Mouse (Mus musculus) cerebellum, adult 9-10 months (tissue): ENCODE data around the gene Cox15.

Source experiments
- DNase-seq: peaks from one replicate; pipeline ENCODE4 v3.0.0; 2022

The Cox15 gene

DNA sequence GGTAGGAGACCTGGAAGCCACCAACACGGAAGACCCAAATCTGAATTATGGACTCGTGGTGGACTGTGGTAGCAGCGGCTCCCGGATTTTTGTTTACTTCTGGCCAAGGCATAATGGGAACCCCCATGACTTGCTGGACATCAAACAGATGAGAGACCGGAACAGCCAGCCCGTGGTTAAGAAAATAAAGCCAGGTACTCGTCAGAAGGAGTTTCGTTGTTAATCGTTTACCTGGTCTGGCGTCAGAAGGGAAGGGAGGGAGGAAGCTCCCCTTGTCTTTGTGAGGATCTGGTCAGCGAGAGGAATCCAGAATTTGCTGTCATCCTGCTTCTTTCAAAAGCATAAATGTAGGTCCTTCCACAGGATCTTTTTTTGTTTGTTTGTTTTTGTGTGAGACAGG, 48.6 kb downstream of the Cox15 start:
- no peak for DNase-seq

DNA sequence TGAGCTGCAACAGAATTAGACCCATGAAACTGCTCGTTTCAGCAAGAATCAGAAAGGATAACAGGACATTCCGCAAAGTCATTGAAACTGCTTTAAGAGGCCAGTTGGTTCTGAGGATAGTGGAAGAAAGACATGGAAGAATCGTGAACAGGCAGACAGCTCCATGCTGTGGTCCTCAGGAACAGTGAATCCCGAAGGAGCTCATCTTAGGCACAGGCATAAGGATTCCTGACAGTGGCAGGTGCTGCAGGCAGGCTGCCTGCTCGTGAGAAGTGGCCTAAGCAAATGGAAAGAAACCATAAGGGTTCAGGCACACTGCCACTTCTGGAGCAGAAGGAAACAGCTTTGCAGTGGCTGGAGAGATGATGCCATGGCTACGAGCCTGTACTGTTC, 53.0 kb downstream of the Cox15 start:
- no peak for DNase-seq

DNA sequence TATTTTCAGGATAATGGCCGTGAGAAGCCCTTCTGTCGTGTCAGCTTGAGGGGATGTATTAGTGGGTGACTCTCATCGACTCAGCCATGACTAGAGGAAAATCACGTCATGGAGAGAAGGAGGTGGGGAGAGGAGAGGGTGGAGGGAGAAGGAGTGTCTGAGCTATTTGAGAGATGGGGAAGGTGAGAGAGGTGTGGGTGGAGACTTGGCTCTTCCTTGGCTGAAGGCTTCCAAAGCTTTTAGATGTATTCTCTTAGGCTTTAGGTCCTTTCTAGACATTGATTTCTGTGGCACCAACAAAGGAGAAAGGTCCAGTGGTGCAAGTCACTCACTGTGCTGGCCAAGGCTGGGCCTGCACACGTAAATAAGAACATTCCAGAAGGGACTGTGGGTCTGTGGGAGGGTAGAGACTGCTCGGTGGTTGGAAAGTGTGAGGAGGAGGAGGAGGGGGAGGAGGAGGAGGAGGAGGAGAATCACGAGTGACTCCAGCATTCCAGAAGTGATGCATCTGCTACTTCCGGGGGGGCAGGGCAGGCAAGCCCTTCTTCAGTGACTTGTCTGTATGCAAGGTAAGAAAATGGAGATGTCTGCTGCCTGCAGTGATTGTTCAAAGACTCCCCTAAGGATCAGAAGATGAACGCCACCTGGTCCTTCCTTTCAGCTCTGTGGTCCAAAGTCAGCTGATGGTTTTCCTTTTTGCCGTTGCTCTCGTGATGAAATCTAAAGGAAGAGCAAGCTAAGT, 53.6 kb downstream of the Cox15 start:
- DNase-seq, result no peak

DNA sequence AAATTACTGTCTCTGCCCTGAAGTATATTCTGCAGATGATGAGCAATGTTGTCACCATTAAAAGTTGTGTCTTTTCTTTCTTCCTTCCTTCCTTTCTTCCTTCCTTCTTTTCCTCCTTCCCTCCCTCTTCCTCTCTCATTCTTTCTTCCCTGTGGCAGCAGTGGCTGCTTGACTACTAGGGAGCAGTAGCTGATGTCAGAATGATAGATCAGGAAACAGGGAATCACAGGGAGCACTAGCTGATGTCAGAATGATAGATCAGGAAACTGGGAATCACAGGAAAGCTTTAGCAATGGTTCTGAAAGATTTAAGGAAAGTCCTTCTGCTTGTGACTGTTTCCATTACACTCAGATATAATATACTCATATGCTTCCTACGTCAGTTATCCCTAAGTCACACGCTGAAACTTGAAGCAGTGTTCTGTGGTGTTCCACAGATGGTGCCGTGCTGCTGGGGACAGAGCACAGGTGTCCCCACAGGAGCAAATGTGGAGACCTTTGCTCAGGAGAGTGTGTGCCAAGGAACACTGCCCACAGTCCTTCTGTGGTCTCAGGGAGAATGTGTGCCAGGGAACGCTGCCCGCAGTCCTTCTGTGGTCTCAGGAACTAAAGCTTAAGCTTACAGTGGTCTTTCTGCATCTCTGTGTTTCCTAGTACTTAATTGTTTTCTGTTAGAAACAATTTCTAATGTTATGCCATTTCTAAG, 55.0 kb downstream of the Cox15 start:
- no peak for DNase-seq

DNA sequence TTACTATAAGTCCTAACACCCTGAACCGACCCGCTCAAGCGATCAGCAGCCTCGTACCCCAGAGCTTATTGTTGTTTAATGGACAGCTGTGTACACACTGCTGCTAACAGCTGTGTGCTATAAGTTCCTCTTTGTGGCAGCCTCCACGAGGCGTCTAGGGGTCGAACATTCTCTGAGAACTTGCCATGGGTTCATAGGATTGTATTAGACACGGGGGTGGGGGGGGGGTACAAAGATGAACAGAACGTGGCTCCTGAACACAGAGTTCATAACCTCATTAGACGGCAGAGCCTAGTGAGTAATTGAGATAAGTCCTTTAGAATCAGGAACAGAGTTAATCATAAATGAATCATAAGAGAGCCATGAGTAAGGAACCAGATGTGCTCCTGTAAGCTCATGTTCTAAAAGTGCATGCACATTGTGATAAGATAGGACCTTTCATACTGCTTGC, 57.3 kb downstream of the Cox15 start:
- DNase-seq, result no peak

DNA sequence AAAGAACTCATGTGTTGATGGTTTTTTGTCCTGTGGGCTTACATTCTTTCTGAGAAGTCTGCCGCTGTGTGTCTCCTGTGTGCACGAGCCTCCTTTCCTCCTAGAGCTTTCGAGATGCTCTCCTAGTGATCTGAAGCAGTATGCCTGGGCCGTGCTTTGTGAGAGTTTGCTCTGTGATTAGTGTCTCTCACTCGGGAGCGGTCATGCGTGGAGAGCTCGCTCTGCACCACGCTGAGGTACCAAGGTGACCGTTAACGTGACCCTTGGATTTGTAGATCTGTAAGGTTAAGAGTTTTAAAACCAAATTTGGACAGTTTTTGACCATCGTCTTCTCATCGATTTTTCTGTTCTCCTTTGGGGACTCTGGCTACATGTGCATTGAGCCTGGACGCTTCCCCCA, 60.0 kb downstream of the Cox15 start:
- no peak for DNase-seq

DNA sequence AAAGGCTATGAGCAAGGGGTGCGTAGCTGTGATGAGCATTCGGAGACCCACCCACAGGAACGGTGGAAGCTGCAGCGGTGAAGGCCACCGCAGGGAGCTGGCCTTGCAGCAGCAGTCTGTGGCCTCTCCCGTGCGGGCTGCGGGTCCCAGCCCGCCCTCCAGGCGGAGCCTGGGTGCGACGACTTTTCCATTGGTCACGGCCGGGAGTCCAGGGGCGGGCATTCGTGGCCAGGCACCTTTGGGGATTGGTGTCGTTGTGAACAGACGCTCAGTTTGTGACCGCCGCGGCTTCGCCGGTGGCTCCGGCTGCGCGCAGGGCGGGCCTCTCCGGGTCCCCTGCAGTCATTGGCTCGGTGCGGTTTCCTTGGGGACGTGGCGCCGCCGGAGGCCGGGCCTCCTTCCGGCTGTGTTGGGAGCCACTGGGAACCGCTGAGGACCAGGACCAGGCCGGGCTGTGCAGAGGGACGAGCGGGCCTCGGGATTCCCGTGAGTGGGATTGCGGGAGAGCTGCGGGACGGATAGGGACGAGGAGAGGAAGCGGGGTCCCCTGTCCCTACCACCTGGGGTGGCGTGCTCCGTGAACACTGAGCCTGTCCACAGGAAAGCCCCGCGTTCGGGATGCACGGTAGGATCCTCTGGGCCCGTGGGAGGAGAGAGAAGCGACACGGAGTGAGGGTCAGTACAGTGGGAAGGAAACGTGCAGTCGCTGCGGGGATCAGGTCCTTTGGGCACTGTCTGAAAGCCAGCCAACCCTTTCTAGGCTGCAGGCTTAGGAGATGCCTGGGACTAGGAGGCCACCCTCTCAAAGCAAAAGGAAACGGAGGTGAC, 63.2 kb downstream of the Cox15 start, which contains the start of gene Entpd7:
Gene Entpd7, plus strand, starts transcription at position 254 of the 828 bp plus-strand sequence.
- peak; percentile 97 for DNase-seq
